8 mouse cellular contexts compared by ENCODE assay signal in genomic region chr2:20967101-20967645, GRCm38 (mm10). TPM values are rescaled to one million over a fixed set of nuclear protein-coding genes. Genes with fewer than 3 reads are reported as not detected.
DNase-seq lines count a peak whose midpoint lies in the region; ATAC-seq and TF ChIP-seq lines count a peak whose summit lies in the region.

No protein-coding gene starts in this region.

- H3K9me3 ChIP-seq in liver, embryonic 14.5 days (ENCODE audit: control insufficient read depth, low read length): no peaks in the 10 kb centered on the region
- H3K9me3 ChIP-seq in neural tube, embryonic 15.5 days (replicated peaks): no peaks in the 10 kb centered on the region

- H3K4me3 ChIP-seq in liver, embryonic 14.5 days (ENCODE audit: insufficient read depth in 1 of 2, low read depth in 2 of 2, low read length in 2 of 2): peak overlapping the region; percentile 85 to 94
- peak overlapping the region; percentile 88 for H3K4me3 ChIP-seq in neural tube, embryonic 15.5 days (replicated peaks)

- peaks cover 5% of the 10 kb centered on the region; the same call in 1 of the 2 replicates for H3K36me3 ChIP-seq in liver, embryonic 14.5 days (replicated peaks; ENCODE audit: control insufficient read depth, insufficient read depth, low read depth)
- no peaks in the 10 kb centered on the region for H3K36me3 ChIP-seq in neural tube, embryonic 15.5 days

- peak overlapping the region; percentile 100 for H3K9ac ChIP-seq in liver, embryonic 14.5 days (replicated peaks)
- peak overlapping the region; percentile 99 for H3K9ac ChIP-seq in neural tube, embryonic 15.5 days (replicated peaks)

- H3K27me3 ChIP-seq in liver, embryonic 14.5 days (ENCODE audit: control insufficient read depth, insufficient read depth, low read length): no peaks in the 10 kb centered on the region
- no peaks in the 10 kb centered on the region for H3K27me3 ChIP-seq in neural tube, embryonic 15.5 days (replicated peaks)

- H3K4me1 ChIP-seq in liver, embryonic 14.5 days (replicated peaks; ENCODE audit: control insufficient read depth in 2 of 2, insufficient read depth in 2 of 2, low read length in 1 of 2): peaks cover 30 to 38% of the 10 kb centered on the region in 2 experiments
- peaks cover 41% of the 10 kb centered on the region for H3K4me1 ChIP-seq in neural tube, embryonic 15.5 days

- ATAC-seq in liver, embryonic 14.5 days (ENCODE audit: insufficient read depth): no peak
- no peak for ATAC-seq in neural tube, embryonic 15.5 days (ENCODE audit: low FRiP score)

- H3K4me2 ChIP-seq in liver, embryonic 14.5 days (ENCODE audit: low read depth): peak overlapping the region; percentile 88
- peak overlapping the region; percentile 85 for H3K4me2 ChIP-seq in neural tube, embryonic 15.5 days

- no peak for TF ChIP-seq EP300 in liver, embryonic 14.5 days (IDR thresholded peaks at IDR 0.05; ENCODE audit: low read depth)

- WGBS in liver, embryonic 14.5 days (ENCODE audit: insufficient replicate concordance): 3% methylated on average over 13 of the region's 13 CpGs
- under 1% methylated on average over 13 of the region's 13 CpGs for WGBS in neural tube, embryonic 15.5 days

- TF ChIP-seq CTCF in liver, embryonic 14.5 days (IDR thresholded peaks at IDR 0.05; ENCODE audit: low read depth): no peak

- H3K27ac ChIP-seq in liver, embryonic 14.5 days: peak overlapping the region; percentile 97
- peak overlapping the region; percentile 100 for H3K27ac ChIP-seq in neural tube, embryonic 15.5 days (replicated peaks)

- DNase-seq in urinary bladder, adult 2 months (ENCODE audit: low spot score): peak; percentile 37
- no peak for DNase-seq in urinary bladder, postnatal 25 days (ENCODE audit: low spot score)
- DNase-seq in cerebellum, adult 9-10 months: peak; percentile 82
- DNase-seq in gastrocnemius, adult 18-20 months (ENCODE audit: low spot score): peak; percentile 30
- DNase-seq in induced T-regulatory cell, adult 2 months (ENCODE audit: low read depth): peak; percentile 38
- DNase-seq in liver, embryonic 14.5 days (ENCODE audit: low read depth in 3 of 3, low spot score in 3 of 3): no peak
- no peak for DNase-seq in thymus, postnatal 0 days (ENCODE audit: low spot score)

RNA-seq across cellular contexts. Expression of gene Arhgap21, which starts 1.5 kb away (rescaled TPM):
- polyA plus RNA-seq in urinary bladder, adult 2 months (2012; rRNA removed): 14.5 and 25.7 TPM in 2 replicates
- 10 to 100 TPM; 27.0 to 33.4 TPM for total RNA-seq in gastrocnemius, adult 18-20 months (2021)
- polyA plus RNA-seq in liver, embryonic 14.5 days (2012; rRNA removed): 6.7 and 10.9 TPM in 2 replicates
- polyA plus RNA-seq in liver, embryonic 14.5 days (2014; fragmentation: Nextera tagmentation; extraction: Ambion mirVana): 8.4 and 9.0 TPM in 2 replicates
- polyA plus RNA-seq in neural tube, embryonic 15.5 days (2015; fragmentation: Nextera tagmentation; extraction: Ambion mirVana): 25.7 and 27.6 TPM in 2 replicates
- polyA plus RNA-seq in thymus, postnatal 0 days (2015; fragmentation: Nextera tagmentation; extraction: Ambion mirVana): 2.4 and 2.8 TPM in 2 replicates

Comparison
In these comparisons a context has a peak if more than half of its experiments do, and no peak if none do; other contexts are left out.
1. DNase-seq: peak in urinary bladder, adult 2 months (single experiment), cerebellum, adult 9-10 months (single experiment), gastrocnemius, adult 18-20 months (single experiment) and induced T-regulatory cell, adult 2 months (single experiment); none in urinary bladder, postnatal 25 days (single experiment), liver, embryonic 14.5 days (0 of 3) and thymus, postnatal 0 days (single experiment).